Mouse (Mus musculus) C2C12 (cell line): ENCODE results near the gene Rbm34. TPM values are rescaled to one million over a fixed set of nuclear protein-coding genes. Genes with fewer than 3 reads are reported as not detected.

ENCODE experiments used
- H3K27me3 ChIP-seq: one replicate; pipeline ENCODE4 v1.6.1; 2011; ENCODE audit not compliant: control insufficient read depth, insufficient read depth, insufficient read length
- H3K36me3 ChIP-seq: one replicate; pipeline ENCODE4 v1.6.1; 2011; ENCODE audit not compliant: control insufficient read depth, insufficient read depth
- H3K4me3 ChIP-seq: one replicate; pipeline ENCODE4 v1.5.1; 2011; ENCODE audit warnings: mild to moderate bottlenecking, control low read depth; ENCODE audit not compliant: poor library complexity, insufficient read depth, severe bottlenecking
- H3K79me2 ChIP-seq: one replicate; pipeline ENCODE4 v1.6.1; 2011; ENCODE audit not compliant: control insufficient read depth, insufficient read depth
- H3K79me3 ChIP-seq: one replicate; pipeline ENCODE4 v1.6.1; 2011; ENCODE audit warnings: low read depth, control low read depth
- H3ac ChIP-seq: one replicate; pipeline ENCODE3; 2011; ENCODE audit warnings: low read depth; ENCODE audit not compliant: control insufficient read depth, insufficient read length
- CEBPB ChIP-seq: IDR thresholded peaks from one replicate; pipeline ENCODE4 v1.6.1; 2011; ENCODE audit warnings: low read depth, mild to moderate bottlenecking, control low read depth, moderate library complexity
- CTCF ChIP-seq: IDR thresholded peaks from one replicate; pipeline ENCODE4 v1.5.1; 2011; ENCODE audit not compliant: control insufficient read depth, insufficient read depth, insufficient read length
- FOSL1 ChIP-seq: IDR thresholded peaks from one replicate; pipeline ENCODE4 v1.8.0; 2011; ENCODE audit warnings: mild to moderate bottlenecking, low read length; ENCODE audit not compliant: poor library complexity, insufficient read depth, severe bottlenecking
- MAX ChIP-seq: IDR thresholded peaks from one replicate; pipeline ENCODE4 v1.6.1; 2011; ENCODE audit warnings: mild to moderate bottlenecking, control low read depth
- MYOD1 ChIP-seq: IDR thresholded peaks from one replicate; pipeline ENCODE4 v1.6.1; 2011; ENCODE audit warnings: low read depth; ENCODE audit not compliant: control insufficient read depth, insufficient read length
- MYOG ChIP-seq: IDR thresholded peaks from one replicate; pipeline ENCODE4 v1.6.1; 2011; ENCODE audit not compliant: control insufficient read depth, insufficient read length; ENCODE audit errors: extremely low read depth
- USF1 ChIP-seq: IDR thresholded peaks from one replicate; pipeline ENCODE4 v1.6.1; 2011; ENCODE audit warnings: low read depth, mild to moderate bottlenecking, control low read depth, moderate library complexity
- polyA plus RNA-seq: library from polyadenylated mRNA; unstranded; fragments of >200 nt; fragmentation: generic; extraction: Trizol; gene quantifications from one replicate; pipeline ENCODE4 v1.2.1, GENCODE M21; 2012; ENCODE audit warnings: missing spikeins

Rbm34 gene
- polyA plus RNA-seq, 1 experiment = 7.4 TPM

GRCm38 (mm10) chr8:126927058-126927457 is 43.8 kb downstream of the Rbm34 start:
- H3K27me3 ChIP-seq = no peaks in the 10 kb centered on the region

GRCm38 (mm10) chr8:126922981-126923380 is 47.9 kb downstream of the Rbm34 start:
- no peak overlapping the region for H3ac ChIP-seq
- no peaks in the 10 kb centered on the region for H3K79me3 ChIP-seq
- TF ChIP-seq MYOG (no peak), FOSL1 (no peak), USF1 (no peak), CTCF (no peak), MAX (no peak), CEBPB (no peak), MYOD1 (no peak)
- no peak overlapping the region for H3K4me3 ChIP-seq
- H3K27me3 ChIP-seq = no peaks in the 10 kb centered on the region
- no peaks in the 10 kb centered on the region for H3K79me2 ChIP-seq
- H3K36me3 ChIP-seq = peaks cover 9% of the 10 kb centered on the region

More at GRCm38 (mm10) chr8:126927058-126927457, 43.8 kb downstream of the Rbm34 start:
- peaks cover 16% of the 10 kb centered on the region for H3K79me2 ChIP-seq
- no peak for TF ChIP-seq CEBPB
- no peak for TF ChIP-seq MAX
- no peak for TF ChIP-seq MYOG
- TF ChIP-seq USF1 = no peak
- TF ChIP-seq CTCF = no peak
- TF ChIP-seq MYOD1 = no peak
- TF ChIP-seq FOSL1 = no peak
- H3K36me3 ChIP-seq = peaks cover 37% of the 10 kb centered on the region
- H3ac ChIP-seq = no peak overlapping the region
- H3K79me3 ChIP-seq = no peaks in the 10 kb centered on the region
- H3K4me3 ChIP-seq = no peak overlapping the region

- no peak overlapping the region for H3ac ChIP-seq
- no peaks in the 10 kb centered on the region for H3K79me2 ChIP-seq
- H3K36me3 ChIP-seq = peaks cover 4% of the 10 kb centered on the region
- no peak overlapping the region for H3K4me3 ChIP-seq
- no peaks in the 10 kb centered on the region for H3K27me3 ChIP-seq
- TF ChIP-seq USF1 (no peak), MYOD1 (no peak), MYOG (no peak), CEBPB (no peak), CTCF (no peak), FOSL1 (no peak), MAX (no peak)
- no peaks in the 10 kb centered on the region for H3K79me3 ChIP-seq
Measured at GRCm38 (mm10) chr8:126921432-126921831, 49.4 kb downstream of the Rbm34 start.

- H3K79me2 ChIP-seq = no peaks in the 10 kb centered on the region
- no peak overlapping the region for H3K4me3 ChIP-seq
- no peaks in the 10 kb centered on the region for H3K79me3 ChIP-seq
- no peaks in the 10 kb centered on the region for H3K27me3 ChIP-seq
- H3K36me3 ChIP-seq = peaks cover 4% of the 10 kb centered on the region
- H3ac ChIP-seq = no peak overlapping the region
- no peak for TF ChIP-seq MYOD1
- no peak for TF ChIP-seq CEBPB
- no peak for TF ChIP-seq MYOG
- TF ChIP-seq MAX = no peak
- peak; percentile 65 for TF ChIP-seq CTCF
Measured at GRCm38 (mm10) chr8:126920845-126921244, 50.0 kb downstream of the Rbm34 start.

- Histone ChIP-seq H3K79me2 (no peaks in the 10 kb centered on the region), H3K36me3 (peaks cover 2% of the 10 kb centered on the region), H3ac (no peak overlapping the region), H3K27me3 (no peaks in the 10 kb centered on the region), H3K4me3 (no peak overlapping the region), H3K79me3 (no peaks in the 10 kb centered on the region)
- TF ChIP-seq MYOD1 (no peak), MAX (no peak), USF1 (no peak), CTCF (no peak)
Measured at GRCm38 (mm10) chr8:126920386-126920785, 50.5 kb downstream of the Rbm34 start.

- Histone ChIP-seq H3K36me3 (no peaks in the 10 kb centered on the region), H3ac (no peak overlapping the region), H3K79me3 (no peaks in the 10 kb centered on the region), H3K79me2 (no peaks in the 10 kb centered on the region), H3K4me3 (no peak overlapping the region), H3K27me3 (no peaks in the 10 kb centered on the region)
- no peak for TF ChIP-seq CEBPB
- no peak for TF ChIP-seq MYOD1
- TF ChIP-seq FOSL1 = no peak
- no peak for TF ChIP-seq CTCF
Measured at GRCm38 (mm10) chr8:126919703-126920102, 51.2 kb downstream of the Rbm34 start.
